Comparison of ENCODE assay signal across 7 mouse cellular contexts in the genomic region with DNA sequence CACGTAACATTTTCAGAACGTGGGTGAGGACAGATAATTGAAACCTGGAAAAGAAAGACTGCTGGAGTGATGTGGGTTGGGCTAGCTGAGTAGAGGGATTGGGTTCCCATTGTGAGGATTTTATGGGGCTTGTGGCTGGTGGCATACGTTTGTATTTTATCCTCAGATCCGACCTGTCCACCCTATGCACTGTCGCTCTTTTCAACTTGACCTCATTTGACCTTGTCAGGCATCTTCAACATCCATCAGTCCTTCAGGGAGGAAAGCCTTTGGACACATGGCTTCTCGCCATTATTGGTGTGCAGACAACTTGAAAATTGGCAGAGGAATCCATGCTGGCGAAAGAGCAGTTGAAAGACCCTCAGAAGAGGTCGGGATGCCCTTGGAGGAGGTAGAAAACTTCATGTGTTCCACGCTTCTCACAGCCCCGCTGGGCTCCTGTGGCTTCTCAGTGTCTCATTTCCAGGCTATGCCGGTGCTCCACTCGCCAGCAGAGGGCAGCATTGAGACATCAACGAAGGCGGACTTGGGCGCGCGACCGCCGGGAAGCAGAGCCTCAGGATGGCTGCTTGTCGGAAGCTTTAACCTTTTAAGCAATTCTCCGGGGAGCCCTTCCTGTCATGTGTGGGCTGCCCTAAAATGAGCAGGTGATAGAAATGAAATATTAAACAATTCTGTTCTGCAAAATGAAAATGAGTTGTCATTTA.
A peak's percentile ranks its signal among the peaks of the same experiment; 100 is the strongest.
DNase-seq lines count a peak whose midpoint lies in the region; ATAC-seq and TF ChIP-seq lines count a peak whose summit lies in the region.

No protein-coding gene starts in this region.

- no peak for TF ChIP-seq POLR2A in heart, adult 2 months (IDR thresholded peaks at IDR 0.05; ENCODE audit: insufficient read depth, low read depth, low read length)
- no peak for TF ChIP-seq POLR2A in kidney, adult 2 months (IDR thresholded peaks at IDR 0.05; ENCODE audit: low read depth, low read length)

- peak overlapping the region; percentile 19; the same call in 1 of the 2 replicates for H3K4me3 ChIP-seq in embryonic facial prominence, embryonic 12.5 days
- peak overlapping the region; percentile 33; the same call in 1 of the 2 replicates for H3K4me3 ChIP-seq in heart, adult 2 months
- H3K4me3 ChIP-seq in kidney, adult 2 months (ENCODE audit: insufficient read depth, low read depth, low read length): no peak overlapping the region
- H3K4me3 ChIP-seq in limb, embryonic 11.5 days (ENCODE audit: low read depth, low read length): peak overlapping the region; percentile 6; the same call in 1 of the 2 replicates
- peak overlapping the region; percentile 17 for H3K4me3 ChIP-seq in midbrain, embryonic 14.5 days (replicated peaks; ENCODE audit: low read depth, low read length)

- H3K9me3 ChIP-seq in embryonic facial prominence, embryonic 12.5 days: no peaks in the 10 kb centered on the region
- no peaks in the 10 kb centered on the region for H3K9me3 ChIP-seq in limb, embryonic 11.5 days (ENCODE audit: control insufficient read depth, low read length)
- no peaks in the 10 kb centered on the region for H3K9me3 ChIP-seq in midbrain, embryonic 14.5 days (ENCODE audit: control insufficient read depth, low read length)

- peak; percentile 97 for TF ChIP-seq CTCF in heart, adult 2 months (IDR thresholded peaks at IDR 0.05)
- TF ChIP-seq CTCF in kidney, adult 2 months (conservative IDR thresholded peaks at IDR 0.05; ENCODE audit: insufficient read depth, insufficient read length, low read depth, low read length): peak; percentile 91

- 9% methylated on average over 21 of the region's 21 CpGs for WGBS in embryonic facial prominence, embryonic 12.5 days
- WGBS in heart, adult 2 months: 10% methylated on average over 21 of the region's 21 CpGs
- WGBS in kidney, adult 2 months: 6% methylated on average over 21 of the region's 21 CpGs
- 14% methylated on average over 21 of the region's 21 CpGs for WGBS in limb, embryonic 11.5 days
- WGBS in midbrain, embryonic 14.5 days: 9% methylated on average over 21 of the region's 21 CpGs

- peaks cover 10% of the 10 kb centered on the region; the same call in 1 of the 2 replicates for H3K4me1 ChIP-seq in embryonic facial prominence, embryonic 12.5 days
- peaks cover 1% of the 10 kb centered on the region; the same call in 1 of the 2 replicates for H3K4me1 ChIP-seq in heart, adult 2 months (ENCODE audit: control insufficient read depth, insufficient read depth, low read length)
- H3K4me1 ChIP-seq in kidney, adult 2 months (ENCODE audit: control insufficient read depth, insufficient read depth, low read length): no peaks in the 10 kb centered on the region
- H3K4me1 ChIP-seq in limb, embryonic 11.5 days (ENCODE audit: control insufficient read depth, insufficient read depth, low read length): no peaks in the 10 kb centered on the region
- peaks cover 7% of the 10 kb centered on the region; the same call in 1 of the 2 replicates for H3K4me1 ChIP-seq in midbrain, embryonic 14.5 days (ENCODE audit: control insufficient read depth, insufficient read depth, low read length)

- no peaks in the 10 kb centered on the region for H3K36me3 ChIP-seq in embryonic facial prominence, embryonic 12.5 days
- no peaks in the 10 kb centered on the region for H3K36me3 ChIP-seq in heart, adult 2 months (ENCODE audit: control insufficient read depth, insufficient read depth, low read length)
- no peaks in the 10 kb centered on the region for H3K36me3 ChIP-seq in kidney, adult 2 months (ENCODE audit: control insufficient read depth, insufficient read depth, low read length)
- no peaks in the 10 kb centered on the region for H3K36me3 ChIP-seq in limb, embryonic 11.5 days (ENCODE audit: control insufficient read depth, insufficient read depth, low read length)
- H3K36me3 ChIP-seq in midbrain, embryonic 14.5 days (ENCODE audit: control insufficient read depth, insufficient read depth, low read length): no peaks in the 10 kb centered on the region

- peak; percentile 75 for ATAC-seq in embryonic facial prominence, embryonic 12.5 days (ENCODE audit: insufficient number of reproducible peaks, insufficient read depth, low FRiP score, low TSS enrichment)
- ATAC-seq in limb, embryonic 11.5 days (ENCODE audit: insufficient number of reproducible peaks, low FRiP score, low TSS enrichment, low read depth): peak; percentile 61; the same call in 1 of the 2 replicates
- ATAC-seq in midbrain, embryonic 14.5 days (ENCODE audit: low FRiP score, low TSS enrichment): peak; percentile 83

- 0 out of 2 replicates have a peak overlapping the region, but pooled peaks have one; percentile 28 for H3K9ac ChIP-seq in embryonic facial prominence, embryonic 12.5 days
- H3K9ac ChIP-seq in heart, adult 2 months (ENCODE audit: low read depth, low read length): no peak overlapping the region
- no peak overlapping the region for H3K9ac ChIP-seq in limb, embryonic 11.5 days (ENCODE audit: low read length)
- peak overlapping the region; percentile 49 for H3K9ac ChIP-seq in midbrain, embryonic 14.5 days (replicated peaks; ENCODE audit: low read length)

- no peak for TF ChIP-seq EP300 in heart, adult 2 months (IDR thresholded peaks at IDR 0.05; ENCODE audit: insufficient read depth, low read depth, low read length)

- no peak overlapping the region for H3K27ac ChIP-seq in embryonic facial prominence, embryonic 12.5 days
- H3K27ac ChIP-seq in heart, adult 2 months: peak overlapping the region; percentile 15
- no peak overlapping the region for H3K27ac ChIP-seq in kidney, adult 2 months (ENCODE audit: insufficient read depth, low read depth, low read length)
- H3K27ac ChIP-seq in limb, embryonic 11.5 days (replicated peaks; ENCODE audit: low read depth, low read length): no peak overlapping the region
- H3K27ac ChIP-seq in midbrain, embryonic 14.5 days (replicated peaks; ENCODE audit: low read depth, low read length): peak overlapping the region; percentile 85

- intact Hi-C loops in heart, adult 2 months (cut with DNase I): loop anchor here (1.0 to 10.0 kb wide), 6 partner anchors 199 to 635 kb away; no protein-coding TSS in a partner anchor

- peak; percentile 95 for DNase-seq in adrenal gland, postnatal 25 days
- DNase-seq in heart, adult 2 months: peak; percentile 88 to 94
- peak; percentile 89 for DNase-seq in kidney, adult 2 months
- DNase-seq in limb, embryonic 11.5 days (ENCODE audit: low spot score): peak; percentile 98
- DNase-seq in midbrain, embryonic 14.5 days: peak; percentile 98
- DNase-seq in spleen, adult 12 weeks (ENCODE audit: low spot score): peak; percentile 59

- H3K27me3 ChIP-seq in embryonic facial prominence, embryonic 12.5 days: no peaks in the 10 kb centered on the region
- H3K27me3 ChIP-seq in heart, adult 2 months (ENCODE audit: control insufficient read depth, insufficient read depth, low read length): no peaks in the 10 kb centered on the region
- H3K27me3 ChIP-seq in kidney, adult 2 months (replicated peaks; ENCODE audit: control insufficient read depth, insufficient read depth, low read length): no peaks in the 10 kb centered on the region
- no peaks in the 10 kb centered on the region for H3K27me3 ChIP-seq in limb, embryonic 11.5 days (ENCODE audit: control insufficient read depth, insufficient read depth, low read length)
- no peaks in the 10 kb centered on the region for H3K27me3 ChIP-seq in midbrain, embryonic 14.5 days (ENCODE audit: control insufficient read depth, insufficient read depth, low read length)

- peak overlapping the region; percentile 49 for H3K4me2 ChIP-seq in embryonic facial prominence, embryonic 12.5 days (replicated peaks)
- peak overlapping the region; percentile 51 for H3K4me2 ChIP-seq in limb, embryonic 11.5 days (ENCODE audit: low read depth, severe bottlenecking)
- peak overlapping the region; percentile 51 for H3K4me2 ChIP-seq in midbrain, embryonic 14.5 days (ENCODE audit: low read length)

- H3K79me2 ChIP-seq in heart, adult 2 months (replicated peaks; ENCODE audit: control insufficient read depth, insufficient read depth, low read length): no peaks in the 10 kb centered on the region

Comparison
In these comparisons a context has a peak if more than half of its experiments do, and no peak if none do; other contexts are left out.
1. H3K27ac ChIP-seq: peak in heart, adult 2 months (single experiment) and midbrain, embryonic 14.5 days (single experiment); none in embryonic facial prominence, embryonic 12.5 days (single experiment), kidney, adult 2 months (single experiment) and limb, embryonic 11.5 days (single experiment).
2. H3K9ac ChIP-seq: peak in embryonic facial prominence, embryonic 12.5 days (single experiment) and midbrain, embryonic 14.5 days (single experiment); none in heart, adult 2 months (single experiment) and limb, embryonic 11.5 days (single experiment).
3. Peak in every context shown above with its lines, with median percentiles within 50 percentile points of each other: DNase-seq, ATAC-seq and H3K4me2 ChIP-seq.